Mouse (Mus musculus): ENCODE results near the gene Cyb5r3. TPM values are rescaled to one million over a fixed set of nuclear protein-coding genes. Genes with fewer than 3 reads are reported as not detected.

Gene Cyb5r3
- polyA plus RNA-seq, 1 experiment from 2014 or later, result 133 TPM

- peak; percentile 59; the same call in 1 of the 2 replicates for ATAC-seq
- Histone ChIP-seq H3K4me1 (replicated peaks) (peaks cover 30% of the 10 kb centered on the region), H3K27ac (no peak overlapping the region), H3K4me2 (replicated peaks) (0 out of 2 replicates have a peak overlapping the region, but pooled peaks have one; percentile 19), H3K9me3 (no peaks in the 10 kb centered on the region), H3K4me3 (replicated peaks) (no peak overlapping the region), H3K9ac (replicated peaks) (0 out of 2 replicates have a peak overlapping the region, but pooled peaks have one; percentile 44), H3K27me3 (0 out of 2 replicates have a peak, but pooled peaks cover 3% of the 10 kb centered on the region), H3K36me3 (peaks cover 35% of the 10 kb centered on the region)
- WGBS, result 12% methylated on average over 9 of the region's 11 CpGs
Measured at GRCm38 (mm10) chr15:83112898-83113297, 59.5 kb downstream of the Cyb5r3 start.

- Histone ChIP-seq H3K27ac (no peak overlapping the region), H3K9me3 (no peaks in the 10 kb centered on the region), H3K4me2 (replicated peaks) (no peak overlapping the region), H3K36me3 (peaks cover 24% of the 10 kb centered on the region), H3K9ac (replicated peaks) (no peak overlapping the region), H3K4me3 (replicated peaks) (no peak overlapping the region), H3K4me1 (replicated peaks) (peaks cover 36% of the 10 kb centered on the region), H3K27me3 (0 out of 2 replicates have a peak, but pooled peaks cover 3% of the 10 kb centered on the region)
- 88% methylated on average over 7 of the region's 7 CpGs for WGBS
- no peak for ATAC-seq
Measured at GRCm38 (mm10) chr15:83111874-83112273, 60.5 kb downstream of the Cyb5r3 start.

GRCm38 (mm10) chr15:83111290-83111689, 61.1 kb downstream of the Cyb5r3 start:
- Histone ChIP-seq H3K4me1 (replicated peaks) (peaks cover 39% of the 10 kb centered on the region), H3K9me3 (no peaks in the 10 kb centered on the region), H3K4me3 (replicated peaks) (no peak overlapping the region), H3K36me3 (peaks cover 19% of the 10 kb centered on the region), H3K27ac (no peak overlapping the region), H3K27me3 (0 out of 2 replicates have a peak, but pooled peaks cover 3% of the 10 kb centered on the region), H3K9ac (replicated peaks) (no peak overlapping the region), H3K4me2 (replicated peaks) (no peak overlapping the region)
- no peak for ATAC-seq
- 55% methylated on average over 6 of the region's 6 CpGs for WGBS

DNA sequence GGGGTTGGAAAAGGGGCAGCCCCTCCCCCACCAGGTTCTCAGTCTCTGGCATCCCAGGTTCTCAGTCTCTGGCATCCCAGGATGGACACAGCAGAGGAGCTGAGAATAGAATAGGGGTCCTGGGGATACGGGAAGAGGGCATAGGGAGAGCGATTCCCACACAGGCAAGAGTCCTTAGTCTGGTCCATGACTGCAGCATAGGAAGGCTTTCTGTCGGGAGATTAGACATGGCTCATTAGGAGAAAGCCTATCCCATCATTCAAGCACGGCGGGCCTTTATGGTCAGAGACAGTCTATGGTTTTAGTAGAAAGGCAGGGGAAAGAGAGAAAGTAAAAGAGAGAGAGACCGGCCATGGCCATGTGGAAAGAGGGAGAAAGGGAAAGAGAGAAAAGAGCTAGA, 64.6 kb downstream of the Cyb5r3 start:
- no peak for ATAC-seq
- no peaks in the 10 kb centered on the region for H3K27me3 ChIP-seq
- no peak overlapping the region for H3K27ac ChIP-seq
- no peak overlapping the region for H3K4me2 ChIP-seq (replicated peaks)
- no peaks in the 10 kb centered on the region for H3K36me3 ChIP-seq
- no peak overlapping the region for H3K4me3 ChIP-seq (replicated peaks)
- peaks cover 22% of the 10 kb centered on the region for H3K4me1 ChIP-seq (replicated peaks)
- H3K9ac ChIP-seq (replicated peaks), result no peak overlapping the region; the same call in 1 of the 2 replicates
- no peaks in the 10 kb centered on the region for H3K9me3 ChIP-seq
- WGBS, result 28% methylated on average over 6 of the region's 6 CpGs

DNA sequence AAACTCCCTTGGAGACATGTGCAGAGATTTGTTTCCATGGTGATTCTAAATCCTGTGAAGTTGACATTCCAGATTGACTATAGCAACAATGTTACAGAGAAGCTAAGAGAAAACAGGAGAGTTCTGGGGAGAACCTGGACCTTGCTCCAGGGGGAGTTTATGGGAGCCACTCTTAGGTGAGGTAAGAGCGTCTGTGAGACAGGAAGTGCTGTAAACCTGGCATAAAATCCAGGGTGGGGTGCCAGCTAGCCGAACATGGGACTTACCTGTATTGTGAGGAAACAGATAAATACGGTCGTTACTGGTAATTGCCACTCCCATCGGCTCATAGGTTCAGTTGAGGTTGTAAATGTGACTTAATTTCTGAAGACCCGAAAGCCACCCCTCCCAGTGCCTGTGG, 66.0 kb downstream of the Cyb5r3 start:
- peaks cover 17% of the 10 kb centered on the region for H3K4me1 ChIP-seq (replicated peaks)
- no peaks in the 10 kb centered on the region for H3K36me3 ChIP-seq
- H3K27me3 ChIP-seq, result 0 out of 2 replicates have a peak, but pooled peaks cover 3% of the 10 kb centered on the region
- no peak overlapping the region for H3K27ac ChIP-seq
- H3K4me3 ChIP-seq (replicated peaks), result no peak overlapping the region
- H3K9me3 ChIP-seq, result no peaks in the 10 kb centered on the region
- no peak overlapping the region for H3K9ac ChIP-seq (replicated peaks)
- no peak for ATAC-seq
- 82% methylated on average over 6 of the region's 6 CpGs for WGBS
- H3K4me2 ChIP-seq (replicated peaks), result no peak overlapping the region

Other genes with a start within 250 kb of the Cyb5r3 start
- gene Tcf20, start 184.7 kb downstream of the Cyb5r3 start, polyA plus RNA-seq (2015; fragmentation: Nextera tagmentation; extraction: Ambion mirVana), result 15.6 and 16.0 TPM in 2 replicates
- gene Nfam1, start 139.3 kb downstream of the Cyb5r3 start, polyA plus RNA-seq (2015; fragmentation: Nextera tagmentation; extraction: Ambion mirVana), result 2.4 and 2.5 TPM in 2 replicates
- 27.2 and 30.6 TPM in 2 replicates for gene Serhl, start 83.1 kb downstream of the Cyb5r3 start, polyA plus RNA-seq (2015; fragmentation: Nextera tagmentation; extraction: Ambion mirVana)
- gene Rrp7a, start 49.8 kb downstream of the Cyb5r3 start, polyA plus RNA-seq (2015; fragmentation: Nextera tagmentation; extraction: Ambion mirVana), result 72.4 and 77.0 TPM in 2 replicates
- gene Poldip3, start 23.2 kb downstream of the Cyb5r3 start, polyA plus RNA-seq (2015; fragmentation: Nextera tagmentation; extraction: Ambion mirVana), result 166 and 169 TPM in 2 replicates
- 1.9 and 2.4 TPM in 2 replicates for gene A4galt, start 79.2 kb upstream of the Cyb5r3 start, polyA plus RNA-seq (2015; fragmentation: Nextera tagmentation; extraction: Ambion mirVana)
- 39.2 and 39.5 TPM in 2 replicates for gene Arfgap3, start 177.7 kb upstream of the Cyb5r3 start, polyA plus RNA-seq (2015; fragmentation: Nextera tagmentation; extraction: Ambion mirVana)